Mouse (Mus musculus): ENCODE measurements at regions not wholly inside any gene's neighbourhood (a gene's known extent, or its start where the extent isn't known, plus 50 kb on each side); places are given as distances from the start of the nearest gene placed in this dataset.

DNA sequence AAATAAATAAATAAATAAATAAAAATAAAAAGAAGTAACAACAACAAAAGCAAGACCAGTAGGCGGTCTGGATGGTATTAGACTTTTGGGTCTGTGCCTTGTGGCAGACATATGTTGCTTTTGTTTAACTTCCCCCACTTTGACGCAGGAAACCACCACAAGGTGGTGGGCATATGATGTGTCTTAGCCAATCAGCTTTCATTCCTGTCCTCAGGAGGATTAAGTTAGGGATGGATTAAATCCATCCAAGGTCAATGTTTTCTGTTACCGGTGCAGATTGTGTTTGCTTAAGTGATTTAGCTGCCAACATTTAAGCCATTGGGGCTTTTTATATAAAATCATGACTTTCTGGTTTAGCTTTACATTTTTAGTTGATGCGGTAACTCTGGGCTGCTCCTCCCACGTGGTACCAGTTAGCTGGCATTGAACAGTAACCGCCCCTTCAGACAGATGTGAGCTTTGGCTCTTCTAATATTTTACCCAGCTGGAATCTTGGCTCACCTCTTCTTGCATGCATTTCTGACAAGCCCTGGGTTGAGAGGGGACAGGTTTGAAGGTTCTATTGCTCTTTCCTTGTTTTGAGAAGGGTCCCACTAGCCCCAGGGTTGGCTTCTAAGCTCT is 121.0 kb upstream of the Xylt1 start:
- H3K4me1 ChIP-seq (ENCODE audit: control insufficient read depth, insufficient read depth, low read length) = 0 out of 2 replicates have a peak, but pooled peaks cover 5% of the 10 kb centered on the region
- H3K9ac ChIP-seq (ENCODE audit: low read depth, low read length) = no peak overlapping the region
- H3K4me3 ChIP-seq (ENCODE audit: low read depth, low read length) = no peak overlapping the region
- no peaks in the 10 kb centered on the region for H3K9me3 ChIP-seq (replicated peaks; ENCODE audit: control insufficient read depth, low read length)
- H3K27me3 ChIP-seq (ENCODE audit: control insufficient read depth, insufficient read depth, low read length) = no peaks in the 10 kb centered on the region
- WGBS (ENCODE audit: insufficient replicate concordance) = 81% methylated on average over 6 of the region's 6 CpGs
- H3K4me2 ChIP-seq = no peak overlapping the region
- H3K36me3 ChIP-seq (ENCODE audit: control insufficient read depth, insufficient read depth, low read length) = no peaks in the 10 kb centered on the region
- no peak overlapping the region for H3K27ac ChIP-seq (ENCODE audit: low read depth, low read length)
- ATAC-seq (replicated peaks; ENCODE audit: insufficient number of reproducible peaks, low FRiP score, low TSS enrichment) = no peak

- H3K4me2 ChIP-seq = no peak overlapping the region
Measured at GRCm38 (mm10) chr7:117260596-117260995, 120.2 kb upstream of the Xylt1 start.

GRCm38 (mm10) chr7:117263126-117263525 is 117.7 kb upstream of the Xylt1 start:
- no peak overlapping the region for H3K9ac ChIP-seq (ENCODE audit: low read depth, low read length)
- no peaks in the 10 kb centered on the region for H3K27me3 ChIP-seq (ENCODE audit: control insufficient read depth, insufficient read depth, low read length)
- H3K4me1 ChIP-seq (ENCODE audit: control insufficient read depth, insufficient read depth, low read length) = no peaks in the 10 kb centered on the region; the same call in 1 of the 2 replicates
- H3K36me3 ChIP-seq (ENCODE audit: control insufficient read depth, insufficient read depth, low read length) = no peaks in the 10 kb centered on the region
- H3K4me3 ChIP-seq (ENCODE audit: low read depth, low read length) = no peak overlapping the region
- 86% methylated on average over 12 of the region's 12 CpGs for WGBS (ENCODE audit: insufficient replicate concordance)
- no peak overlapping the region for H3K4me2 ChIP-seq
- no peak for ATAC-seq (replicated peaks; ENCODE audit: insufficient number of reproducible peaks, low FRiP score, low TSS enrichment)
- H3K27ac ChIP-seq (ENCODE audit: low read depth, low read length) = no peak overlapping the region
- H3K9me3 ChIP-seq (replicated peaks; ENCODE audit: control insufficient read depth, low read length) = no peaks in the 10 kb centered on the region

More at GRCm38 (mm10) chr7:117260596-117260995, 120.2 kb upstream of the Xylt1 start:
- no peak overlapping the region for H3K4me3 ChIP-seq (ENCODE audit: low read depth, low read length)
- H3K9me3 ChIP-seq (replicated peaks; ENCODE audit: control insufficient read depth, low read length) = no peaks in the 10 kb centered on the region
- 69% methylated on average over 3 of the region's 3 CpGs for WGBS (ENCODE audit: insufficient replicate concordance)
- H3K4me1 ChIP-seq (ENCODE audit: control insufficient read depth, insufficient read depth, low read length) = 0 out of 2 replicates have a peak, but pooled peaks cover 5% of the 10 kb centered on the region
- no peak overlapping the region for H3K27ac ChIP-seq (ENCODE audit: low read depth, low read length)
- H3K9ac ChIP-seq (ENCODE audit: low read depth, low read length) = no peak overlapping the region
- ATAC-seq (replicated peaks; ENCODE audit: insufficient number of reproducible peaks, low FRiP score, low TSS enrichment) = no peak
- no peaks in the 10 kb centered on the region for H3K27me3 ChIP-seq (ENCODE audit: control insufficient read depth, insufficient read depth, low read length)
- H3K36me3 ChIP-seq (ENCODE audit: control insufficient read depth, insufficient read depth, low read length) = no peaks in the 10 kb centered on the region

DNA sequence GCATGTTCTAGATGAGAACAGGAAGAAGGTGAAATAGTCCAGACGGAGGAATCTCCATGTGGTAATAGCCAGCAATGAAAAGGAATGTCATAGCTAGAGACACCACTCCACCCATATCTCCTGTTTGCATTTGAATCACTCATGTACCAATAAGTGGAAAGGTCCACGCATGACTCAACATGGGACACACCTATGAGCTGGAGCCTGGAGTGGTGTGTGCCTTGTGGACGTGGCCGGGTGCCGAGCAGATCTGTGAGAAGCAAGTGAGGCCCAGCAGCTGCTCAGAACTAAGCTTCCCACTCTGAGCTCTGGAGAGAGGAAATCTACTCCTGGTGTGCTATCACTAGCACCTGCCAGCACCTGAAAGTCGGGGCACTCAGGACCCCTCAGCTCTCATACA is 116.4 kb upstream of the Xylt1 start:
- WGBS (ENCODE audit: insufficient replicate concordance) = 75% methylated on average over 6 of the region's 6 CpGs
- Histone ChIP-seq H3K9me3 (replicated peaks; ENCODE audit: control insufficient read depth, low read length) (no peaks in the 10 kb centered on the region), H3K36me3 (ENCODE audit: control insufficient read depth, insufficient read depth, low read length) (no peaks in the 10 kb centered on the region), H3K4me2 (no peak overlapping the region), H3K27me3 (ENCODE audit: control insufficient read depth, insufficient read depth, low read length) (no peaks in the 10 kb centered on the region), H3K9ac (ENCODE audit: low read depth, low read length) (no peak overlapping the region), H3K4me1 (ENCODE audit: control insufficient read depth, insufficient read depth, low read length) (no peaks in the 10 kb centered on the region; the same call in 1 of the 2 replicates), H3K27ac (ENCODE audit: low read depth, low read length) (no peak overlapping the region), H3K4me3 (ENCODE audit: low read depth, low read length) (no peak overlapping the region)
- no peak for ATAC-seq (replicated peaks; ENCODE audit: insufficient number of reproducible peaks, low FRiP score, low TSS enrichment)

GRCm38 (mm10) chr7:117268096-117268495 is 112.7 kb upstream of the Xylt1 start:
- no peak overlapping the region for H3K27ac ChIP-seq (ENCODE audit: low read depth, low read length)
- H3K4me1 ChIP-seq (ENCODE audit: control insufficient read depth, insufficient read depth, low read length) = no peaks in the 10 kb centered on the region; the same call in 1 of the 2 replicates
- H3K36me3 ChIP-seq (ENCODE audit: control insufficient read depth, insufficient read depth, low read length) = no peaks in the 10 kb centered on the region
- ATAC-seq (replicated peaks; ENCODE audit: insufficient number of reproducible peaks, low FRiP score, low TSS enrichment) = no peak
- no peaks in the 10 kb centered on the region for H3K9me3 ChIP-seq (replicated peaks; ENCODE audit: control insufficient read depth, low read length)
- H3K9ac ChIP-seq (ENCODE audit: low read depth, low read length) = no peak overlapping the region
- H3K4me3 ChIP-seq (ENCODE audit: low read depth, low read length) = no peak overlapping the region
- no peaks in the 10 kb centered on the region for H3K27me3 ChIP-seq (ENCODE audit: control insufficient read depth, insufficient read depth, low read length)
- H3K4me2 ChIP-seq = no peak overlapping the region
- 78% methylated on average over 7 of the region's 7 CpGs for WGBS (ENCODE audit: insufficient replicate concordance)

GRCm38 (mm10) chr7:117269263-117269897 is 111.4 kb upstream of the Xylt1 start:
- Histone ChIP-seq H3K4me3 (ENCODE audit: low read depth, low read length) (no peak overlapping the region), H3K27ac (ENCODE audit: low read depth, low read length) (no peak overlapping the region), H3K27me3 (ENCODE audit: control insufficient read depth, insufficient read depth, low read length) (no peaks in the 10 kb centered on the region), H3K9me3 (replicated peaks; ENCODE audit: control insufficient read depth, low read length) (no peaks in the 10 kb centered on the region), H3K4me1 (ENCODE audit: control insufficient read depth, insufficient read depth, low read length) (no peaks in the 10 kb centered on the region; the same call in 1 of the 2 replicates), H3K4me2 (no peak overlapping the region), H3K36me3 (ENCODE audit: control insufficient read depth, insufficient read depth, low read length) (no peaks in the 10 kb centered on the region), H3K9ac (ENCODE audit: low read depth, low read length) (no peak overlapping the region)
- ATAC-seq (replicated peaks; ENCODE audit: insufficient number of reproducible peaks, low FRiP score, low TSS enrichment) = no peak
- WGBS (ENCODE audit: insufficient replicate concordance) = 76% methylated on average over 10 of the region's 10 CpGs

DNA sequence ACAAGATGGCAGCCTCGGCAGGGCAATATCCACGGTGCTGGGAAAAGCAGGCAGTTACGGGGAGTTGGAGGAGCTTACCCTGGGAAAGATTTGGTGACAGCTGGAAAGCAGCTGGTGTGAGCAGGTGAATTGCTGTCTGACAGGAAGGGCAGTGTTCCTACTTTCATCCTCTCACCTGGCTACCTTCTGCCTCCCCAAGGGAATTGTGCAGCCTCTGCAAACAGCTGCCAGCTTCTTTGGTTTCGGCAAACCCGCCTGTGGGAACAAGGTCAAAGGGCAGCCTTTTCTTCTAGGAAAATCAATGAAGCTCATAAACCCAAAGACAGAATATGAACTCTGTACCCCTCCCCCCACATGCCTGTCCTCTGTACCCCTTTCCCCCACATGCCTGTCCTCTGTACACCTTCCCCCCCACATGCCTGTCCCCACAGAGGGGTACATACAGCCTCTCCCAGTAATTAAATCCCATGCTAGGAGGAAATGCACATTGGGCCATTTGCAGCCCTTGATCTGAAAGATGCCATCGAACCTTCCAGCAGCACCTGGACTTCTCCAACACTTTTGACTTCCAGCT is 102.3 kb upstream of the Xylt1 start:
- Histone ChIP-seq H3K4me3 (ENCODE audit: low read depth, low read length) (no peak overlapping the region), H3K36me3 (ENCODE audit: control insufficient read depth, insufficient read depth, low read length) (no peaks in the 10 kb centered on the region), H3K4me1 (ENCODE audit: control insufficient read depth, insufficient read depth, low read length) (no peaks in the 10 kb centered on the region), H3K4me2 (no peak overlapping the region), H3K27ac (ENCODE audit: low read depth, low read length) (no peak overlapping the region), H3K9me3 (replicated peaks; ENCODE audit: control insufficient read depth, low read length) (no peaks in the 10 kb centered on the region), H3K27me3 (ENCODE audit: control insufficient read depth, insufficient read depth, low read length) (no peaks in the 10 kb centered on the region), H3K9ac (ENCODE audit: low read depth, low read length) (no peak overlapping the region)
- WGBS (ENCODE audit: insufficient replicate concordance) = 80% methylated on average over 6 of the region's 6 CpGs
- ATAC-seq (replicated peaks; ENCODE audit: insufficient number of reproducible peaks, low FRiP score, low TSS enrichment) = no peak

GRCm38 (mm10) chr7:117282194-117282593 is 98.6 kb upstream of the Xylt1 start:
- Histone ChIP-seq H3K27ac (ENCODE audit: low read depth, low read length) (no peak overlapping the region), H3K4me2 (no peak overlapping the region), H3K4me3 (ENCODE audit: low read depth, low read length) (no peak overlapping the region), H3K36me3 (ENCODE audit: control insufficient read depth, insufficient read depth, low read length) (no peaks in the 10 kb centered on the region), H3K4me1 (ENCODE audit: control insufficient read depth, insufficient read depth, low read length) (no peaks in the 10 kb centered on the region), H3K9me3 (replicated peaks; ENCODE audit: control insufficient read depth, low read length) (no peaks in the 10 kb centered on the region), H3K9ac (ENCODE audit: low read depth, low read length) (no peak overlapping the region), H3K27me3 (ENCODE audit: control insufficient read depth, insufficient read depth, low read length) (no peaks in the 10 kb centered on the region)
- no peak for ATAC-seq (replicated peaks; ENCODE audit: insufficient number of reproducible peaks, low FRiP score, low TSS enrichment)
- WGBS (ENCODE audit: insufficient replicate concordance) = 66% methylated on average over 1 of the region's 1 CpGs
